Mouse (Mus musculus): ENCODE measurements around the gene Pomgnt1. TPM values are rescaled to one million over a fixed set of nuclear protein-coding genes. Genes with fewer than 3 reads are reported as not detected.

Gene Pomgnt1
- polyA plus RNA-seq, 1 experiment from 2014 or later: 50.0 TPM

Other genes with a start within 250 kb of the Pomgnt1 start
- gene Kncn, start 239.4 kb upstream of the Pomgnt1 start, polyA plus RNA-seq (2015; fragmentation: Nextera tagmentation; extraction: Ambion mirVana): not detected in 2 replicates
- not detected in 2 replicates for gene 6430628N08Rik, start 233.2 kb upstream of the Pomgnt1 start, polyA plus RNA-seq (2015; fragmentation: Nextera tagmentation; extraction: Ambion mirVana)
- gene Dmbx1, start 183.9 kb upstream of the Pomgnt1 start, polyA plus RNA-seq (2015; fragmentation: Nextera tagmentation; extraction: Ambion mirVana): 0.03 TPM in 1 of 2 replicates, not detected in the other
- 14.8 and 19.8 TPM in 2 replicates for gene Faah, start 105.9 kb upstream of the Pomgnt1 start, polyA plus RNA-seq (2015; fragmentation: Nextera tagmentation; extraction: Ambion mirVana)
- 19.8 and 21.0 TPM in 2 replicates for gene Nsun4, start 70.0 kb upstream of the Pomgnt1 start, polyA plus RNA-seq (2015; fragmentation: Nextera tagmentation; extraction: Ambion mirVana)
- 541 and 546 TPM in 2 replicates for gene Uqcrh, start 48.8 kb upstream of the Pomgnt1 start, polyA plus RNA-seq (2015; fragmentation: Nextera tagmentation; extraction: Ambion mirVana)
- 65.3 and 68.0 TPM in 2 replicates for gene Lrrc41, start 48.6 kb upstream of the Pomgnt1 start, polyA plus RNA-seq (2015; fragmentation: Nextera tagmentation; extraction: Ambion mirVana)
- gene Rad54l, start 150 bp upstream of the Pomgnt1 start, polyA plus RNA-seq (2015; fragmentation: Nextera tagmentation; extraction: Ambion mirVana): 24.6 and 26.4 TPM in 2 replicates
- gene Lurap1, start 27.5 kb downstream of the Pomgnt1 start, polyA plus RNA-seq (2015; fragmentation: Nextera tagmentation; extraction: Ambion mirVana): 2.4 and 3.1 TPM in 2 replicates
- gene Tspan1, start 43.8 kb downstream of the Pomgnt1 start, polyA plus RNA-seq (2015; fragmentation: Nextera tagmentation; extraction: Ambion mirVana): 47.5 and 50.8 TPM in 2 replicates
- not detected in 2 replicates for gene 1700042G07Rik, start 49.5 kb downstream of the Pomgnt1 start, polyA plus RNA-seq (2015; fragmentation: Nextera tagmentation; extraction: Ambion mirVana)
- not detected in 2 replicates for gene Gm49337, start 49.5 kb downstream of the Pomgnt1 start, polyA plus RNA-seq (2015; fragmentation: Nextera tagmentation; extraction: Ambion mirVana)
- 9.3 and 12.2 TPM in 2 replicates for gene Pik3r3, start 97.8 kb downstream of the Pomgnt1 start, polyA plus RNA-seq (2015; fragmentation: Nextera tagmentation; extraction: Ambion mirVana)

Measured in stomach, embryonic 15.5 days (tissue).